Mouse (Mus musculus): ENCODE data around the gene Atg4a. TPM values are rescaled to one million over a fixed set of nuclear protein-coding genes. Genes with fewer than 3 reads are reported as not detected.

The Atg4a gene
- 12.7 and 15.4 TPM in 2 replicates for polyA plus RNA-seq (2012; rRNA removed)

GRCm38 (mm10) chrX:140956272-140956940 is at the start of gene Atg4a, which contains the start of gene Psmd10:
Gene Atg4a (plus strand): TSS chrX:140956907.
Gene Psmd10 (minus strand): TSS chrX:140956728.
- peak; percentile 56; the same call in 1 of the 2 replicates for TF ChIP-seq POLR2A (IDR thresholded peaks at IDR 0.05; ENCODE audit: extremely low read depth, insufficient read depth, low read length)
- TF ChIP-seq CTCF (IDR thresholded peaks at IDR 0.05; ENCODE audit: extremely low read depth, insufficient read depth, low read length): no peak
- Histone ChIP-seq H3K4me3 (ENCODE audit: insufficient read depth, low read length) (peak within 1 kb of the TSS; percentile 53), H3K4me1 (ENCODE audit: control insufficient read depth, insufficient read depth, low read length) (no peaks in the 10 kb centered on the region), H3K27ac (ENCODE audit: insufficient read depth, low read length) (no peak within 1 kb of the TSS)

GRCm38 (mm10) chrX:140907360-140907759 is 49.3 kb upstream of the Atg4a start, which contains the start of gene Vsig1:
Gene Vsig1 (plus strand): TSS chrX:140907608.
- no peaks in the 10 kb centered on the region for H3K4me1 ChIP-seq (ENCODE audit: control insufficient read depth, insufficient read depth, low read length)
- no peak within 1 kb of the TSS for H3K27ac ChIP-seq (ENCODE audit: insufficient read depth, low read length)
- no peak within 1 kb of the TSS for H3K4me3 ChIP-seq (ENCODE audit: insufficient read depth, low read length)
- TF ChIP-seq POLR2A (IDR thresholded peaks at IDR 0.05; ENCODE audit: extremely low read depth, insufficient read depth, low read length): no peak
- no peak for TF ChIP-seq CTCF (IDR thresholded peaks at IDR 0.05; ENCODE audit: extremely low read depth, insufficient read depth, low read length)

GRCm38 (mm10) chrX:140921321-140921720 is 35.4 kb upstream of the Atg4a start:
- Histone ChIP-seq H3K4me1 (ENCODE audit: control insufficient read depth, insufficient read depth, low read length) (no peaks in the 10 kb centered on the region), H3K4me3 (ENCODE audit: insufficient read depth, low read length) (no peak overlapping the region), H3K27ac (ENCODE audit: insufficient read depth, low read length) (no peak overlapping the region)
- TF ChIP-seq CTCF (IDR thresholded peaks at IDR 0.05; ENCODE audit: extremely low read depth, insufficient read depth, low read length) (no peak), POLR2A (IDR thresholded peaks at IDR 0.05; ENCODE audit: extremely low read depth, insufficient read depth, low read length) (no peak)

- Histone ChIP-seq H3K27ac (ENCODE audit: insufficient read depth, low read length) (no peak overlapping the region), H3K4me3 (ENCODE audit: insufficient read depth, low read length) (no peak overlapping the region), H3K4me1 (ENCODE audit: control insufficient read depth, insufficient read depth, low read length) (no peaks in the 10 kb centered on the region)
- no peak for TF ChIP-seq POLR2A (IDR thresholded peaks at IDR 0.05; ENCODE audit: extremely low read depth, insufficient read depth, low read length)
- TF ChIP-seq CTCF (IDR thresholded peaks at IDR 0.05; ENCODE audit: extremely low read depth, insufficient read depth, low read length): peak; percentile 35; the same call in 1 of the 2 replicates
These were observed 24.6 kb upstream of the Atg4a start for GRCm38 (mm10) chrX:140932066-140932465.

- no peaks in the 10 kb centered on the region for H3K4me1 ChIP-seq (ENCODE audit: control insufficient read depth, insufficient read depth, low read length)
- TF ChIP-seq CTCF (IDR thresholded peaks at IDR 0.05; ENCODE audit: extremely low read depth, insufficient read depth, low read length) (no peak), POLR2A (IDR thresholded peaks at IDR 0.05; ENCODE audit: extremely low read depth, insufficient read depth, low read length) (no peak)
- H3K4me3 ChIP-seq (ENCODE audit: insufficient read depth, low read length): no peak overlapping the region
- no peak overlapping the region for H3K27ac ChIP-seq (ENCODE audit: insufficient read depth, low read length)
These were observed 23.4 kb upstream of the Atg4a start for GRCm38 (mm10) chrX:140933263-140933662.

- TF ChIP-seq POLR2A (IDR thresholded peaks at IDR 0.05; ENCODE audit: extremely low read depth, insufficient read depth, low read length) (no peak), CTCF (IDR thresholded peaks at IDR 0.05; ENCODE audit: extremely low read depth, insufficient read depth, low read length) (no peak)
- Histone ChIP-seq H3K27ac (ENCODE audit: insufficient read depth, low read length) (no peak overlapping the region), H3K4me1 (ENCODE audit: control insufficient read depth, insufficient read depth, low read length) (no peaks in the 10 kb centered on the region)
These were observed 20.4 kb upstream of the Atg4a start for GRCm38 (mm10) chrX:140936271-140936670.

GRCm38 (mm10) chrX:140953618-140954017 is 3.1 kb upstream of the Atg4a start:
- H3K4me3 ChIP-seq (ENCODE audit: insufficient read depth, low read length): no peak overlapping the region

More at GRCm38 (mm10) chrX:140936271-140936670, 20.4 kb upstream of the Atg4a start:
- H3K4me3 ChIP-seq (ENCODE audit: insufficient read depth, low read length): no peak overlapping the region

GRCm38 (mm10) chrX:140956959-140957358 is 252 bp downstream of the Atg4a start:
- Histone ChIP-seq H3K4me3 (ENCODE audit: insufficient read depth, low read length) (peak overlapping the region; percentile 53), H3K27ac (ENCODE audit: insufficient read depth, low read length) (no peak overlapping the region), H3K4me1 (ENCODE audit: control insufficient read depth, insufficient read depth, low read length) (no peaks in the 10 kb centered on the region)
- TF ChIP-seq POLR2A (IDR thresholded peaks at IDR 0.05; ENCODE audit: extremely low read depth, insufficient read depth, low read length) (no peak), CTCF (IDR thresholded peaks at IDR 0.05; ENCODE audit: extremely low read depth, insufficient read depth, low read length) (no peak)

More at GRCm38 (mm10) chrX:140953618-140954017, 3.1 kb upstream of the Atg4a start:
- H3K4me1 ChIP-seq (ENCODE audit: control insufficient read depth, insufficient read depth, low read length): no peaks in the 10 kb centered on the region
- H3K27ac ChIP-seq (ENCODE audit: insufficient read depth, low read length): no peak overlapping the region
- TF ChIP-seq CTCF (IDR thresholded peaks at IDR 0.05; ENCODE audit: extremely low read depth, insufficient read depth, low read length) (no peak), POLR2A (IDR thresholded peaks at IDR 0.05; ENCODE audit: extremely low read depth, insufficient read depth, low read length) (no peak)

- Histone ChIP-seq H3K27ac (ENCODE audit: insufficient read depth, low read length) (no peak overlapping the region), H3K4me3 (ENCODE audit: insufficient read depth, low read length) (no peak overlapping the region), H3K4me1 (ENCODE audit: control insufficient read depth, insufficient read depth, low read length) (peaks cover 4% of the 10 kb centered on the region)
- TF ChIP-seq POLR2A (IDR thresholded peaks at IDR 0.05; ENCODE audit: extremely low read depth, insufficient read depth, low read length) (no peak), CTCF (IDR thresholded peaks at IDR 0.05; ENCODE audit: extremely low read depth, insufficient read depth, low read length) (no peak)
These were observed 22.2 kb downstream of the Atg4a start for GRCm38 (mm10) chrX:140978943-140979342.

- no peak for TF ChIP-seq POLR2A (IDR thresholded peaks at IDR 0.05; ENCODE audit: extremely low read depth, insufficient read depth, low read length)
- no peak for TF ChIP-seq CTCF (IDR thresholded peaks at IDR 0.05; ENCODE audit: extremely low read depth, insufficient read depth, low read length)
These were observed 22.8 kb downstream of the Atg4a start for GRCm38 (mm10) chrX:140979546-140979945.

More at GRCm38 (mm10) chrX:140979546-140979945, 22.8 kb downstream of the Atg4a start:
- peaks cover 4% of the 10 kb centered on the region for H3K4me1 ChIP-seq (ENCODE audit: control insufficient read depth, insufficient read depth, low read length)
- H3K4me3 ChIP-seq (ENCODE audit: insufficient read depth, low read length): no peak overlapping the region
- H3K27ac ChIP-seq (ENCODE audit: insufficient read depth, low read length): no peak overlapping the region
